24 mouse cellular contexts compared by ENCODE assay signal in the genomic region with DNA sequence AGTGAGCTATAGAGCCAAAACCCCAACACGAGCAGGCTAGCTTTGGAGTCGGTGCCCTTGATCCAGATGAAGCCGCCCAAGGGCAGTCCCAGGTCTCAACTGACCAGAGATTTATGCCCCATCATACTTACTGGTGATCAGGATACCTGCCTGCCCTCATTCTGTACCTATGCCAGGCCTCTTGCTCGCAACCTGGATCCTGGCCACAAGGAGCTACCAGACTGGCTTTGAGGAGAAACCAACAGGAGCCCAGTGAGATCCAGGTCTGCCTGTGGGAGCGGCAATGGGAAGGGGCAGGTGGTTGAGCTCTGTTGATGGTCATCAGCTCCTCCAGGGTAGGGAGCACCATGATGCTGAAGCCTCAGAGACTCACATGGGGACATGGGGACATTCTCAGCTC. TPM values are rescaled to one million over a fixed set of nuclear protein-coding genes. Genes with fewer than 3 reads are reported as not detected.
"Had no signal": no experiment of that assay in that cellular context is flagged by ENCODE, and none has a peak within 500 bp of the region (broad histone marks: within the 10 kb centered on the region; RNA-seq: fewer than 3 reads in every experiment).

No protein-coding gene starts in this region.

- H3K27me3 ChIP-seq: kidney, embryonic 15.5 days; liver, embryonic 12.5 days; liver, embryonic 15.5 days; lung, embryonic 15.5 days; neural tube, embryonic 13.5 days; stomach, embryonic 15.5 days had no signal

- H3K4me2 ChIP-seq: kidney, embryonic 15.5 days; limb, embryonic 13.5 days; liver, embryonic 12.5 days; liver, embryonic 15.5 days; lung, embryonic 15.5 days; midbrain, embryonic 12.5 days; midbrain, embryonic 15.5 days; neural tube, embryonic 13.5 days; stomach, embryonic 15.5 days had no signal

- H3K9me3 ChIP-seq: kidney, embryonic 15.5 days; limb, embryonic 13.5 days; liver, embryonic 12.5 days; liver, embryonic 15.5 days; lung, embryonic 15.5 days; megakaryocyte, embryonic 14.5 days; midbrain, embryonic 12.5 days; midbrain, embryonic 15.5 days; neural tube, embryonic 13.5 days; stomach, embryonic 15.5 days had no signal

- DNase-seq: kidney, adult 8-10 months; kidney, postnatal 14 days; layer of hippocampus, adult 9-11 months; liver; lung, adult 18-20 months; lung, postnatal 10 days; lung, postnatal 36 days; retina, postnatal 1 day; right cerebral cortex, postnatal 25 days; spleen, adult 18-20 months; thymus, postnatal 25 days had no signal

- H3K4me1 ChIP-seq: liver, embryonic 12.5 days; liver, embryonic 15.5 days; lung, embryonic 15.5 days; megakaryocyte, embryonic 14.5 days; stomach, embryonic 15.5 days had no signal

- H3K36me3 ChIP-seq: kidney, embryonic 15.5 days; liver, embryonic 12.5 days; liver, embryonic 15.5 days; lung, embryonic 15.5 days; midbrain, embryonic 15.5 days; neural tube, embryonic 13.5 days; stomach, embryonic 15.5 days had no signal

- ATAC-seq: liver, embryonic 12.5 days; midbrain, embryonic 15.5 days had no signal

- H3K9ac ChIP-seq: kidney, embryonic 15.5 days; limb, embryonic 13.5 days; liver, embryonic 12.5 days; liver, embryonic 15.5 days; lung, embryonic 15.5 days; midbrain, embryonic 12.5 days; midbrain, embryonic 15.5 days; neural tube, embryonic 13.5 days; stomach, embryonic 15.5 days had no signal

- H3K4me3 ChIP-seq: kidney, embryonic 15.5 days; layer of hippocampus, adult 2 months; limb, embryonic 13.5 days; liver, embryonic 12.5 days; liver, embryonic 15.5 days; lung, embryonic 15.5 days; megakaryocyte, embryonic 14.5 days; midbrain, embryonic 12.5 days; midbrain, embryonic 15.5 days; myocyte; neural tube, embryonic 13.5 days; stomach, embryonic 15.5 days had no signal

- H3K27ac ChIP-seq: kidney, embryonic 15.5 days; layer of hippocampus, adult 2 months; limb, embryonic 13.5 days; liver, embryonic 12.5 days; liver, embryonic 15.5 days; lung, embryonic 15.5 days; midbrain, embryonic 12.5 days; midbrain, embryonic 15.5 days; neural tube, embryonic 13.5 days; stomach, embryonic 15.5 days had no signal

RNA-seq across cellular contexts. Expression of a gene that starts 12.5 kb away (rescaled TPM):
- total RNA-seq: neutrophil, adult 5-6 weeks had no signal
- polyA plus RNA-seq: myocyte had no signal
